Mouse (Mus musculus) brain, embryonic 14.5 days (tissue): Measurements from ENCODE around the gene Tspo.

Experiments
- CTCF ChIP-seq: fragments of 200-500 bp; IDR thresholded peaks from 2 replicates; pipeline ENCODE4 v1.5.1; 2012; ENCODE audit warnings: inconsistent platforms, mild to moderate bottlenecking, moderate library complexity, borderline replicate concordance; ENCODE audit not compliant: insufficient read depth, insufficient read length; ENCODE audit errors: extremely low read depth
- POLR2A ChIP-seq: fragments of 200-500 bp; IDR thresholded peaks from 2 replicates; pipeline ENCODE4 v1.6.1; 2012; ENCODE audit warnings: mild to moderate bottlenecking, inconsistent platforms, borderline replicate concordance; ENCODE audit not compliant: poor library complexity, insufficient read depth, insufficient read length, severe bottlenecking; ENCODE audit errors: extremely low read depth

DNA sequence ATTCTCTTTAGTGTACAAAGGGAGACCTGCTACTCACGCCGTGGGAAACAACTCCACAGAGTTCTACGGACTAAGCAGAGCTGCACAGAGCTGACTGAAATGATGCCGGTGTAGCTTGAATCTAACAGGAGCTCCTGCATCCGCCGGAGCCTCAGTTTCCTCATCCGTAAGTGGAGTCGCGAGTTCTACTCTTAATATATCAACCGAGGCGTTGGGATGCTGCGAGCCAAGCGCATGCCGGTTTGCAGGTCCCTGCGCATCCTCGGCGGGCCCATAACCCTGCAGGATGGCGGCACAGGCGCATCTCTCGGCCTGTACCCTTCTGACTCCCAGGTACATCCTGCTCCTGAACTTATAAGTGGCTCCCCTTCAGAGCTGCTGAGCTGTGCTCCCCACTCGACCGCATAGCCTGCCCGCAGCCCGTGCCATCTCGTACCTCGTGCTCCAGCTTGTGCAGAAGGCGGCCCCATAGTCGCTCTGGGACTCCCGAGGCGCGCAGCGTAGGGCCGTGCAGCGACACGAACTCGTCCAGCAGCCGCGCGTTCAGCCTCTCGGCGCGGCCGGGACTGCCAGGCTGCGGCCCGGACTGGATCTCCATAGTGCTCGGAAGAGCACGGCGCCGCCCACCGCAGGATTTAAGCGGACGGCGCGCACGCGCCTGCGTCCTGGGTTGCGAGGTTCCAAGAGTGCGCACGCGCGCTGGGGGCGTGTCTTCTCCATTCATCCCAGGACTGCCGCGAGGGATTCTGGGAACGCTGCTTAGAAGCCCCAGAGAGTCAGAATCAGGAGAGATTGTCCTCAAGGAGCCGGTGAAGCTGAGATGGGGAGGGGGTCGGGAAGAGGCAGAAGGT is 31.3 kb downstream of the Tspo start, which contains the start of gene Ttll12:
- TF ChIP-seq CTCF (0 out of 2 replicates have a peak, but pooled peaks have one; percentile 11), POLR2A (peak; percentile 71)
